Mouse (Mus musculus): Measurements from ENCODE around the gene 2010111I01Rik.

DNA sequence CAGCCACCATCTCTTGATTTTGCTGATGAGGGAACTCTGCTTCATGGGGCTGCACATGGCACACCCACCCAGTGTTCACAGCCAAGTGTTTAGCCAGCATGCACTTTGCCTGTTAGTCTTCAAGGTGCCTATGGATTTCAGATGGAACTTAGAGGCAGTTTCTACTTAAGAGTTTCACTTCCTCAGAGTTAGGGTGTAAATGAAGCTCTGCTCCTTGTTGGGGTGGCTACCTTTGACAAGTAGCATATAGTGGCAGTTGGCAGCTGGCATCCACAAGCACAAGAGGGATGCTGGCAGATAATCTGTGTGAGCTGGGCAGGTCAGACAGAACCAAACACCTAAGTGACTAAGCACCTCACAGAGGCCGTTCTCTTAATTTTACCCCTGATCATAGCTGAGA, 221.9 kb downstream of the 2010111I01Rik start:
- no peak for TF ChIP-seq CTCF (IDR thresholded peaks at IDR 0.05; ENCODE audit: extremely low read depth, insufficient read depth, low read length)
- TF ChIP-seq POLR2A (IDR thresholded peaks at IDR 0.05; ENCODE audit: extremely low read depth, insufficient read depth, low read length), result no peak
